Mouse (Mus musculus) MEL (cell line): ENCODE data around the gene Tyrobp. TPM values are rescaled to one million over a fixed set of nuclear protein-coding genes. Genes with fewer than 3 reads are reported as not detected.

ENCODE experiments used
- DNase-seq: peaks from one replicate; pipeline ENCODE4 v3.0.0; 2011; ENCODE audit warnings: low read depth, low spot score
- H3K27ac ChIP-seq: 2 replicates; pipeline ENCODE4 v1.5.1; 2012; ENCODE audit warnings: low read depth, mild to moderate bottlenecking, control low read depth, low read length, moderate library complexity; ENCODE audit not compliant: control insufficient read depth
- H3K27me3 ChIP-seq, 2 experiments: fragments of 150-350 bp in 1 of 2; sonication (generic) in 1 of 2; 2 replicates each; pipeline ENCODE4 v1.6.1; 2012; ENCODE audit warnings: low read length in 2 of 2, mild to moderate bottlenecking in 2 of 2, improper control_type of control experiment in 1 of 2, moderate library complexity in 1 of 2; ENCODE audit not compliant: insufficient read depth in 2 of 2, control insufficient read depth in 1 of 2
- H3K36me3 ChIP-seq, 2 experiments: 2 replicates each; pipeline ENCODE4 v1.6.1; 2012 to 2014; ENCODE audit warnings: low read length in 2 of 2, improper control_type of control experiment in 1 of 2, inconsistent platforms in 1 of 2, mild to moderate bottlenecking in 1 of 2; ENCODE audit not compliant: insufficient read depth in 2 of 2, control insufficient read depth in 1 of 2
- H3K4me1 ChIP-seq, 2 experiments: fragments of 150-350 bp in 1 of 2; sonication (generic) in 1 of 2; 2 replicates each; pipeline ENCODE4 v1.6.1; 2012; ENCODE audit warnings: low read length in 2 of 2, improper control_type of control experiment in 1 of 2, mild to moderate bottlenecking in 1 of 2; ENCODE audit not compliant: insufficient read depth in 2 of 2, control insufficient read depth in 1 of 2
- H3K4me3 ChIP-seq, 2 experiments: fragments of 150-350 bp in 1 of 2; sonication (generic) in 1 of 2; 2 replicates each; pipeline ENCODE4 v1.5.1; 2012; ENCODE audit warnings: low read depth in 2 of 2, low read length in 2 of 2, mild to moderate bottlenecking in 2 of 2, moderate library complexity in 2 of 2, control low read depth in 1 of 2, improper control_type of control experiment in 1 of 2; ENCODE audit not compliant: control insufficient read depth in 1 of 2, insufficient read depth in 1 of 2
- H3K79me2 ChIP-seq: 2 replicates; pipeline ENCODE4 v1.6.1; 2012; ENCODE audit warnings: mild to moderate bottlenecking, low read length, moderate library complexity; ENCODE audit not compliant: control insufficient read depth, poor library complexity, insufficient read depth
- H3K9ac ChIP-seq: 2 replicates; pipeline ENCODE4 v1.6.1; 2012; ENCODE audit warnings: low read depth, mild to moderate bottlenecking, control low read depth, low read length, moderate library complexity; ENCODE audit not compliant: control insufficient read depth, poor library complexity, severe bottlenecking
- H3K9me3 ChIP-seq: fragments of 150-350 bp; sonication (generic); replicated peaks from 2 replicates; pipeline ENCODE4 v1.6.1; 2012; ENCODE audit warnings: mild to moderate bottlenecking, low read length, improper control_type of control experiment, moderate library complexity; ENCODE audit not compliant: insufficient read depth
- BHLHE40 ChIP-seq: IDR thresholded peaks from 2 replicates; pipeline ENCODE4 v1.6.1; 2012; ENCODE audit warnings: low read depth, mild to moderate bottlenecking, inconsistent platforms, low read length, improper control_type of control experiment, borderline replicate concordance
- CHD1 ChIP-seq: IDR thresholded peaks from 2 replicates; pipeline ENCODE4 v1.6.1; 2012; ENCODE audit warnings: low read depth, mild to moderate bottlenecking, inconsistent platforms, low read length, improper control_type of control experiment
- CTCF ChIP-seq, 3 experiments: IDR thresholded peaks in 2 of 3; conservative IDR thresholded peaks in 1 of 3; 2 replicates each; pipeline ENCODE4 v1.5.1; 2011 to 2012; ENCODE audit warnings: low read length in 3 of 3, low read depth in 2 of 3, mild to moderate bottlenecking in 2 of 3, improper control_type of control experiment in 1 of 3, inconsistent platforms in 1 of 3, mixed read lengths in 1 of 3, moderate library complexity in 1 of 3; ENCODE audit not compliant: control insufficient read depth in 1 of 3, insufficient read depth in 1 of 3, poor library complexity in 1 of 3, severe bottlenecking in 1 of 3
- E2F4 ChIP-seq: IDR thresholded peaks from 2 replicates; pipeline ENCODE4 v1.6.1; 2011; ENCODE audit warnings: low read depth, low read length, improper control_type of control experiment, borderline replicate concordance
- ELF1 ChIP-seq: IDR thresholded peaks from 2 replicates; pipeline ENCODE4 v1.6.1; 2014; ENCODE audit warnings: low read depth, mild to moderate bottlenecking, inconsistent platforms, low read length, improper control_type of control experiment, moderate library complexity
- EP300 ChIP-seq, 2 experiments: IDR thresholded peaks; 2 replicates each; pipeline ENCODE4 v1.6.1; 2011; ENCODE audit warnings: improper control_type of control experiment in 2 of 2, low read length in 2 of 2, low read depth in 1 of 2, mild to moderate bottlenecking in 1 of 2
- ETS1 ChIP-seq: IDR thresholded peaks from 2 replicates; pipeline ENCODE4 v1.6.1; 2012; ENCODE audit warnings: low read depth, mild to moderate bottlenecking, inconsistent platforms, low read length, improper control_type of control experiment, moderate library complexity
- GATA1 ChIP-seq: IDR thresholded peaks from 2 replicates; pipeline ENCODE4 v1.6.1; 2011; ENCODE audit warnings: low read depth, low read length, improper control_type of control experiment
- HCFC1 ChIP-seq: IDR thresholded peaks from 2 replicates; pipeline ENCODE4 v1.6.1; 2012; ENCODE audit warnings: low read depth, mild to moderate bottlenecking, inconsistent platforms, low read length, improper control_type of control experiment, moderate library complexity
- MAFK ChIP-seq: IDR thresholded peaks from 2 replicates; pipeline ENCODE4 v1.6.1; 2011; ENCODE audit warnings: low read depth, mild to moderate bottlenecking, low read length, improper control_type of control experiment, borderline replicate concordance
- MAX ChIP-seq: IDR thresholded peaks from 2 replicates; pipeline ENCODE4 v1.6.1; 2011; ENCODE audit warnings: low read length, improper control_type of control experiment
- MAZ ChIP-seq: IDR thresholded peaks from 2 replicates; pipeline ENCODE4 v1.6.1; 2012; ENCODE audit warnings: low read depth, mild to moderate bottlenecking, inconsistent platforms, low read length, improper control_type of control experiment
- MXI1 ChIP-seq: IDR thresholded peaks from 2 replicates; pipeline ENCODE4 v1.6.1; 2011; ENCODE audit warnings: mild to moderate bottlenecking, low read depth, low read length, improper control_type of control experiment
- POLR2AphosphoS5 ChIP-seq: IDR thresholded peaks from 2 replicates; pipeline ENCODE4 v1.6.1; 2012; ENCODE audit warnings: low read depth, borderline replicate concordance, mild to moderate bottlenecking, inconsistent platforms, low read length, moderate library complexity, mixed read lengths
- RAD21 ChIP-seq: IDR thresholded peaks from 2 replicates; pipeline ENCODE4 v1.6.1; 2011; ENCODE audit warnings: mild to moderate bottlenecking, low read depth, low read length, improper control_type of control experiment
- RCOR1 ChIP-seq: IDR thresholded peaks from 2 replicates; pipeline ENCODE4 v1.6.1; 2012; ENCODE audit warnings: low read depth, mild to moderate bottlenecking, inconsistent platforms, low read length, improper control_type of control experiment
- SIN3A ChIP-seq: IDR thresholded peaks from 2 replicates; pipeline ENCODE4 v1.6.1; 2012; ENCODE audit warnings: low read length, improper control_type of control experiment, inconsistent platforms
- SMC3 ChIP-seq: IDR thresholded peaks from 2 replicates; pipeline ENCODE4 v1.6.1; 2011; ENCODE audit warnings: low read depth, low read length, improper control_type of control experiment
- TBP ChIP-seq: IDR thresholded peaks from 2 replicates; pipeline ENCODE4 v1.8.0; 2011; ENCODE audit warnings: low read depth, low read length, improper control_type of control experiment
- USF1 ChIP-seq: IDR thresholded peaks from 2 replicates; pipeline ENCODE4 v1.6.1; 2014; ENCODE audit warnings: low read depth, mild to moderate bottlenecking, inconsistent platforms, low read length, improper control_type of control experiment, moderate library complexity
- USF2 ChIP-seq, 2 experiments: IDR thresholded peaks; 2 replicates each; pipeline ENCODE4 v1.6.1; 2011 to 2012; ENCODE audit warnings: improper control_type of control experiment in 2 of 2, low read length in 2 of 2, borderline replicate concordance in 1 of 2, inconsistent platforms in 1 of 2, low read depth in 1 of 2, mild to moderate bottlenecking in 1 of 2; ENCODE audit not compliant: insufficient read depth in 1 of 2
- ZC3H11A ChIP-seq: IDR thresholded peaks from 2 replicates; pipeline ENCODE4 v1.6.1; 2012; ENCODE audit warnings: low read depth, mild to moderate bottlenecking, inconsistent platforms, low read length, improper control_type of control experiment
- ZNF384 ChIP-seq: IDR thresholded peaks from 2 replicates; pipeline ENCODE4 v1.6.1; 2012; ENCODE audit warnings: low read depth, mild to moderate bottlenecking, inconsistent platforms, low read length, improper control_type of control experiment
- polyA plus RNA-seq, 2 experiments: library from polyadenylated mRNA; stranded (reverse) in 1 of 2; unstranded in 1 of 2; fragments of >175 nt in 1 of 2; fragments of >200 nt in 1 of 2; gene quantifications; 2 replicates each; pipeline versions ENCODE4 v1.2.1 to v1.2.4; 2012; ENCODE audit warnings: low replicate concordance in 2 of 2, low read depth in 1 of 2; ENCODE audit not compliant: insufficient read length in 2 of 2, insufficient read depth in 1 of 2, missing spikeins in 1 of 2
- total RNA-seq: library from RNA; depleted of rRNA; stranded (reverse); fragments of 300-350 nt; gene quantifications from 2 replicates; pipeline ENCODE4 v1.2.3, GENCODE M21; 2012

Tyrobp gene
- total and polyA plus RNA-seq, 3 experiments = 2.8 to 13.6 TPM; not detected in 1

DNA sequence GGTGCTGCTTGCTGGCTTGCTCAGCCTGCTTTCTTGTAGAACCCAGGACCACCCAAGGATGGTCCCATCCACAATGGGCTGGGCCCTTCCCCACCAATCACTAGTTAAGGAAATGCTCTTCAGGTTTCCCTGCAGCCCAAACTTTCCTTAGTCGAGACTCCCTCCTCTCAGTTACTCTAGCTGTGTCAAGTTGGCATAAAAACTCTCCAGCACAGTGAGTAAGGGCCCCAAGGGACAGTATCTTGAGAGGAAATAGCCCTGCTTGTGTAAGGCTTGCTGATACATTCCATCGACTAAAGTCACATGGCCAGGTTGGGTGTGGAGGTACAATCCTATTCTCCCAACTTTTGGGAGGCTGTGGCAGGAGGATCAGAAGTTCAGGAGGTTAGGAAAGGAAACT lies 16.6 kb downstream of the Tyrobp start:
- no peaks in the 10 kb centered on the region for H3K4me1 ChIP-seq
- TF ChIP-seq BHLHE40 (no peak), ELF1 (no peak), MAFK (no peak), POLR2AphosphoS5 (no peak), USF2 (IDR thresholded peaks at IDR 0.05; ENCODE audit: borderline replicate concordance in 1 of 2, insufficient read depth in 1 of 2, low read depth in 1 of 2, low read length in 2 of 2) (no peak)
- H3K27ac ChIP-seq = no peak overlapping the region

DNA sequence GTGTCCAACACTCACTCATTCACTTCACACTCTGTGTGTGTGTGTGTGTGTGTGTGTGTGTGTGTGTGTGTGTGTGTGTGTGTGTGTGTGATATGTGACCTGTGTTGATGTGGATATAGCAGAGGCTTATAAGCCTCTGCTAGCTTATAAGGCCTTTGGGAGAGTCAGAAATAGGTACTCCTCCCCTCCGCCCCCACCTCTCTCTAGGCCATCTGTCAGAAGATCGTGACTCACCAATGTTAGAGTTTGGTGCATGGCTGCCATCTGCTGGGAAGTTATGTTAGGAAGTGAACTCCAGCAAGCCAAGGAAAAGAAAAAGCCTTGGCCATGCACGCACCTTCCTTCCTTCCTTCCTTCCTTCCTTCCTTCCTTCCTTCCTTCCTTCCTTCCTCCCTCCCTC lies 18.2 kb downstream of the Tyrobp start:
- Histone ChIP-seq H3K79me2 (no peaks in the 10 kb centered on the region), H3K4me3 (no peak overlapping the region), H3K9me3 (no peaks in the 10 kb centered on the region), H3K27ac (no peak overlapping the region), H3K27me3 (no peaks in the 10 kb centered on the region), H3K9ac (no peak overlapping the region), H3K36me3 (peaks cover 0 to under 1% of the 10 kb centered on the region in 2 experiments; a peak in 1 of 4 replicates), H3K4me1 (no peaks in the 10 kb centered on the region)
- DNase-seq = peak; percentile 58
- no peak for TF ChIP-seq USF1
- peak; percentile 70 for TF ChIP-seq SMC3
- no peak for TF ChIP-seq ELF1
- peak; percentile 46; the same call in 1 of the 2 replicates for TF ChIP-seq ZC3H11A
- TF ChIP-seq RAD21 = peak; percentile 53
- peak in 2 of 3 experiments; percentile 31 to 55; a peak in 4 of 6 replicates for TF ChIP-seq CTCF (IDR thresholded peaks at IDR 0.05 in 2 of 3, conservative IDR thresholded peaks at IDR 0.05 in 1 of 3; ENCODE audit: control insufficient read depth in 1 of 3, insufficient read depth in 1 of 3, low read depth in 2 of 3, low read length in 3 of 3, poor library complexity in 1 of 3, severe bottlenecking in 1 of 3)
- TF ChIP-seq ZNF384 = no peak

More for the DNA sequence above, 16.6 kb downstream of the Tyrobp start:
- Histone ChIP-seq H3K4me3 (no peak overlapping the region), H3K27me3 (no peaks in the 10 kb centered on the region), H3K36me3 (peaks cover 0 to 4% of the 10 kb centered on the region in 2 experiments; a peak in 2 of 4 replicates), H3K9ac (no peak overlapping the region), H3K79me2 (no peaks in the 10 kb centered on the region), H3K9me3 (no peaks in the 10 kb centered on the region)
- no peak for DNase-seq

DNA sequence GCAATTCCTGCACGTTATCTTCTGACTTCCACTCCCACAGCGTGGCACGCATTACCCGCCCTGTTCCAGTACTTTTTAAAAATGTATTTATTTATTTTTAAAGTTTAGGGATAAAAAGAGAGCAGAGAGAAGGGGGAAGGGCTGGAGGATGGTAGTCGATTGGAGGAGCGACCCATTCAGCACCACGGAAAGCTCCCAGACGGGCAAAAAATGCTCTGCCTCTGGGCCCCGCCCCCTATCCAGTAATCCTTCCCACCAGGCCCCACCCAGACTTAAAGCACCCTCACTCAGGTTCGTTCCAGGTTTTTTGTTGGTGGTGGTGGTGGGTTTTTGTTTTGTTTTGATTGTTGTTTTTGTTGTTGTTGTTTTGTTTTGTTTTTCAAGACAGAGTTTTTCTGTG lies 20.7 kb downstream of the Tyrobp start:
- TF ChIP-seq ZC3H11A = no peak
- peak; percentile 49; the same call in 1 of the 2 replicates for TF ChIP-seq MAZ
- TF ChIP-seq CHD1 = no peak
- TF ChIP-seq USF2 (IDR thresholded peaks at IDR 0.05; ENCODE audit: borderline replicate concordance in 1 of 2, insufficient read depth in 1 of 2, low read depth in 1 of 2, low read length in 2 of 2) = no peak
- TF ChIP-seq TBP = no peak
- TF ChIP-seq SIN3A = peak; percentile 96
- TF ChIP-seq MXI1 = peak; percentile 93
- no peak for TF ChIP-seq E2F4
- TF ChIP-seq POLR2AphosphoS5 = no peak
- no peak for TF ChIP-seq CTCF (IDR thresholded peaks at IDR 0.05 in 2 of 3, conservative IDR thresholded peaks at IDR 0.05 in 1 of 3; ENCODE audit: control insufficient read depth in 1 of 3, insufficient read depth in 1 of 3, low read depth in 2 of 3, low read length in 3 of 3, poor library complexity in 1 of 3, severe bottlenecking in 1 of 3)
- peak; percentile 17; the same call in 1 of the 2 replicates for TF ChIP-seq SMC3
- no peak for TF ChIP-seq GATA1
- TF ChIP-seq MAFK = no peak
- peak; percentile 93 for TF ChIP-seq ZNF384
- TF ChIP-seq ETS1 = no peak
- peak; percentile 33; the same call in 1 of the 2 replicates for TF ChIP-seq HCFC1
- no peak for TF ChIP-seq EP300 (IDR thresholded peaks at IDR 0.05; ENCODE audit: low read depth in 1 of 2, low read length in 2 of 2)
- no peak for TF ChIP-seq MAX
- TF ChIP-seq RCOR1 = no peak
- no peaks in the 10 kb centered on the region for H3K27me3 ChIP-seq
- H3K27ac ChIP-seq = no peak overlapping the region
- H3K4me1 ChIP-seq = no peaks in the 10 kb centered on the region
- no peaks in the 10 kb centered on the region for H3K79me2 ChIP-seq
- DNase-seq = peak; percentile 77
- no peak overlapping the region for H3K9ac ChIP-seq
- no peak overlapping the region for H3K4me3 ChIP-seq
- no peaks in the 10 kb centered on the region for H3K36me3 ChIP-seq
- no peaks in the 10 kb centered on the region for H3K9me3 ChIP-seq
